Mouse (Mus musculus) liver, embryonic 11.5 days (tissue): ENCODE measurements around the gene Aurkb. TPM values are rescaled to one million over a fixed set of nuclear protein-coding genes. Genes with fewer than 3 reads are reported as not detected.
"Not testable (repeated sequence)": the region's sequence is repeated elsewhere in the genome, so short reads cannot be mapped to it uniquely, and the experiment has no call there.

ENCODE experiments used
- ATAC-seq: fragments of 200-750 bp; cut with Nextera tagmentation; replicated peaks from 2 replicates; pipeline ENCODE4 v1.8.0; 2017; ENCODE audit warnings: moderate number of reproducible peaks, mild to moderate bottlenecking, moderate TSS enrichment, moderate library complexity; ENCODE audit not compliant: low FRiP score
- DNase-seq: peaks from one replicate; pipeline ENCODE4 v3.0.0-alpha.2; 2017; ENCODE audit warnings: low spot score
- H3K27ac ChIP-seq: fragments of 300-500 bp; sonication (generic); 2 replicates; pipeline ENCODE4 v1.5.1; 2014; ENCODE audit warnings: mild to moderate bottlenecking, low read depth, low read length, control low read depth
- H3K27me3 ChIP-seq: fragments of 300-500 bp; sonication (generic); replicated peaks from 2 replicates; pipeline ENCODE4 v1.6.1; 2014; ENCODE audit warnings: low read length, mixed read lengths; ENCODE audit not compliant: control insufficient read depth, insufficient read depth
- H3K36me3 ChIP-seq: fragments of 300-500 bp; sonication (generic); 2 replicates; pipeline ENCODE4 v1.6.1; 2014; ENCODE audit warnings: mild to moderate bottlenecking, low read length, moderate library complexity, mixed read lengths; ENCODE audit not compliant: control insufficient read depth, insufficient read depth
- H3K4me1 ChIP-seq: fragments of 300-500 bp; sonication (generic); replicated peaks from 2 replicates; pipeline ENCODE4 v1.6.1; 2014; ENCODE audit warnings: low read length, mixed read lengths; ENCODE audit not compliant: control insufficient read depth, insufficient read depth
- H3K4me2 ChIP-seq: fragments of 300-500 bp; sonication (generic); 2 replicates; pipeline ENCODE4 v1.6.1; 2014; ENCODE audit warnings: mild to moderate bottlenecking, control low read depth, moderate library complexity
- H3K4me3 ChIP-seq: fragments of 300-500 bp; sonication (generic); 2 replicates; pipeline ENCODE4 v1.5.1; 2014; ENCODE audit warnings: low read depth, low read length, control low read depth
- H3K9ac ChIP-seq: fragments of 300-500 bp; sonication (generic); 2 replicates; pipeline ENCODE4 v1.6.1; 2014; ENCODE audit warnings: low read depth, low read length, control low read depth
- H3K9me3 ChIP-seq: fragments of 300-500 bp; sonication (generic); 2 replicates; pipeline ENCODE4 v1.6.1; 2016; ENCODE audit warnings: low read length, inconsistent platforms, mixed read lengths; ENCODE audit not compliant: control insufficient read depth
- WGBS: fragments of 180-500 bp; shearing (Covaris S2); extraction: QIAGEN DNeasy Blood & Tissue Kit; methylation state at CpG from one replicate; pipeline ENCODE4 v1.1.7; 2014; 5-methylcytosine and 5-hydroxymethylcytosine counted together
- polyA plus RNA-seq: library from polyadenylated mRNA; unstranded; fragments of >200 nt; fragmentation: Nextera tagmentation; extraction: Ambion mirVana; gene quantifications from 2 replicates; pipeline ENCODE4 v1.2.1, GENCODE M21; 2014

Gene Aurkb
- polyA plus RNA-seq, 1 experiment from 2014 or later, result 170 TPM

DNA sequence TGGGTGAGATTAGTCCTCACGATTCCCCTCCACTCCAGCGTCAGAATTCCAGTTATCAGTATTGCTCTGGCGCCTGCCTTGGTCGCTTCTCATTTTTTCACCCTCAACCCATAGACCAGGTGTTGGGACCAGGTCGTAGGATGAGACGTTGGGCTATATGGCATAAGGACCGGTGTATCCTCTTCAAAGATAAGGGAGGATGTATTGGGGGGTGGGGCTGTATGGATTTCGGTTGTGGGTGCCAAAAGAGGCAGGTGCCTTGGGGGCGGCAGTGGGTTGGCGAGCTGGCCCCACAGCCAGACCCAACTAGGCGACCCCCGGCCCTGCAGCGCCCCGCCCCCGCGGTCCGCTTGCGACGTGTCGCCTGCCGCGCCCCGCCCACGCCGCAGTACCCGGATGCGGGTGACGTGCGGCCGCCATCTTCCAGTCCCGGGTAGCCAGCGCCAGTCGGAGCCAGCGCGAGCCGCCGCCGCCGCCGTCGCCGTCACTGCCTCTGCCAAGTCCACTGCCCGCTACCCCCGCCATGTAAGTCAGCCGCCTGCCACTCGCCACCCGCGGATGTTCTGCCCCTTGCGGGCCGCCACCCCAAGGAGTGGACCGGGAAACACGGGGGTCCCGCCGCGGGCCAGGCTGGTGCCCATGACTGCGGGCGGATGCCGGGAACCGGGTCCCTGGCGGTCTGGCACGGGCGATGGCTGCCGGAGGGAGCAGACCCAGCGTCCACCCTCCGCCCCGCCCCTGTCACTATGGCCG lies 42.8 kb downstream of the Aurkb start, which contains the start of gene Vamp2:
Gene Vamp2, plus strand, starts transcription at position 388 of the 753 bp plus-strand sequence.
- Histone ChIP-seq H3K4me3 (peak within 1 kb of the TSS; percentile 91), H3K4me1 (peaks cover 20% of the 10 kb centered on the region), H3K27me3 (no peaks in the 10 kb centered on the region), H3K9me3 (no peaks in the 10 kb centered on the region), H3K9ac (peak within 1 kb of the TSS; percentile 97), H3K36me3 (peaks cover 14% of the 10 kb centered on the region), H3K27ac (peak within 1 kb of the TSS; percentile 89), H3K4me2 (peak within 1 kb of the TSS; percentile 84)
- whole genome bisulfite sequencing, result under 1% methylated on average over 58 of the region's 67 CpGs
- peak; percentile 76 for ATAC-seq
- DNase-seq, result peak; percentile 90

GRCm38 (mm10) chr11:69088856-69089615 lies 43.6 kb downstream of the Aurkb start:
- DNase-seq, result peak; percentile 52
- 7% methylated on average over 25 of the region's 25 CpGs for WGBS
- Histone ChIP-seq H3K36me3 (peaks cover 14% of the 10 kb centered on the region), H3K9me3 (no peaks in the 10 kb centered on the region), H3K27me3 (no peaks in the 10 kb centered on the region), H3K4me2 (peak overlapping the region; percentile 84), H3K4me1 (peaks cover 20% of the 10 kb centered on the region), H3K4me3 (peak overlapping the region; percentile 91), H3K27ac (peak overlapping the region; percentile 89), H3K9ac (peak overlapping the region; percentile 97)
- ATAC-seq, result peak; percentile 74

DNA sequence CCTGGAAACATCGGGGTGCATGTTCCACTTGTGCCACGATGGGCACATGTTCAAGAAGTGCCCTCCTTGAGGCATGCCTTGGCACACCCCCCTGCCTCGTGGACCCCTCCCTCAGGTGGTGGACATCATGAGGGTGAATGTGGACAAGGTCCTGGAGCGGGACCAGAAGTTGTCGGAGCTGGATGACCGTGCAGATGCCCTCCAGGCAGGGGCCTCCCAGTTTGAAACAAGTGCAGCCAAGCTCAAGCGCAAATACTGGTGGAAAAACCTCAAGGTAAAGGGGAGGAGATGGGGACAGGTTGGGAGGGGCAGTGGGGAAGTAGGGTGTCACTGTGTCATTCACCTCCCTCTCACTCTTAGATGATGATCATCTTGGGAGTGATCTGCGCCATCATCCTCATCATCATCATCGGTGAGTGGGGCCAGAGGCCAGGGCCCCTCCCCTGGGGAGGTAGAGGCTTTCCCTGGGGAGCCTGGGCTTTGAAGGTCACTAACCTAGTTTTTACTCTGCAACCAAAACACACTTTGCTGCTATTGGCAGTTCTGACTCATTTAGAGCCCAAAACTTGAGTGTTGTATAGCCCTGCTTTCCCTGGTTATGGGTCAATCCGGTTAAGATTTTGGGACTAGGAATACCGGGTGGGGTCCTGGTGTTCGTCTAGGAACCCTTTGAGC lies 44.3 kb downstream of the Aurkb start:
- peaks cover 14% of the 10 kb centered on the region for H3K36me3 ChIP-seq
- H3K27me3 ChIP-seq, result no peaks in the 10 kb centered on the region
- peak overlapping the region; percentile 97 for H3K9ac ChIP-seq
- no peak for ATAC-seq
- DNase-seq, result no peak
- WGBS, result 86% methylated on average over 12 of the region's 12 CpGs
- peak overlapping the region; percentile 91 for H3K4me3 ChIP-seq
- peaks cover 20% of the 10 kb centered on the region for H3K4me1 ChIP-seq
- peak overlapping the region; percentile 84 for H3K4me2 ChIP-seq
- no peaks in the 10 kb centered on the region for H3K9me3 ChIP-seq
- H3K27ac ChIP-seq, result 0 out of 2 replicates have a peak overlapping the region, but pooled peaks have one; percentile 28

- no peak for DNase-seq
- peaks cover 14% of the 10 kb centered on the region for H3K36me3 ChIP-seq
- no peak for ATAC-seq
- no peak overlapping the region for H3K27ac ChIP-seq
- H3K9ac ChIP-seq, result no peak overlapping the region
- H3K4me2 ChIP-seq, result no peak overlapping the region
- H3K27me3 ChIP-seq, result no peaks in the 10 kb centered on the region
- WGBS, result 78% methylated on average over 6 of the region's 6 CpGs
- no peaks in the 10 kb centered on the region for H3K9me3 ChIP-seq
- H3K4me1 ChIP-seq, result peaks cover 20% of the 10 kb centered on the region
- peak overlapping the region; percentile 91; the same call in 1 of the 2 replicates for H3K4me3 ChIP-seq
Observed at GRCm38 (mm10) chr11:69090367-69090766, 44.9 kb downstream of the Aurkb start.

GRCm38 (mm10) chr11:69091566-69092385 lies 46.3 kb downstream of the Aurkb start:
- Histone ChIP-seq H3K4me2 (no peak overlapping the region), H3K9me3 (no peaks in the 10 kb centered on the region), H3K36me3 (peaks cover 14% of the 10 kb centered on the region), H3K9ac (peak overlapping the region; percentile 16; the same call in 1 of the 2 replicates), H3K27me3 (no peaks in the 10 kb centered on the region), H3K4me3 (no peak overlapping the region), H3K4me1 (peaks cover 30% of the 10 kb centered on the region), H3K27ac (no peak overlapping the region)
- 60% methylated on average over 7 of the region's 7 CpGs for WGBS
- DNase-seq (no peak), ATAC-seq (no peak)

- peak; percentile 73 for DNase-seq
- H3K27ac ChIP-seq, result no peak overlapping the region
- H3K9me3 ChIP-seq, result no peaks in the 10 kb centered on the region
- peaks cover 14% of the 10 kb centered on the region for H3K36me3 ChIP-seq
- ATAC-seq, result no peak
- no peaks in the 10 kb centered on the region for H3K27me3 ChIP-seq
- H3K9ac ChIP-seq, result no peak overlapping the region
- peaks cover 36% of the 10 kb centered on the region for H3K4me1 ChIP-seq
- H3K4me3 ChIP-seq, result no peak overlapping the region
- WGBS, result 3% methylated on average over 3 of the region's 3 CpGs
- H3K4me2 ChIP-seq, result no peak overlapping the region
Observed at GRCm38 (mm10) chr11:69092386-69092751, 46.9 kb downstream of the Aurkb start.

DNA sequence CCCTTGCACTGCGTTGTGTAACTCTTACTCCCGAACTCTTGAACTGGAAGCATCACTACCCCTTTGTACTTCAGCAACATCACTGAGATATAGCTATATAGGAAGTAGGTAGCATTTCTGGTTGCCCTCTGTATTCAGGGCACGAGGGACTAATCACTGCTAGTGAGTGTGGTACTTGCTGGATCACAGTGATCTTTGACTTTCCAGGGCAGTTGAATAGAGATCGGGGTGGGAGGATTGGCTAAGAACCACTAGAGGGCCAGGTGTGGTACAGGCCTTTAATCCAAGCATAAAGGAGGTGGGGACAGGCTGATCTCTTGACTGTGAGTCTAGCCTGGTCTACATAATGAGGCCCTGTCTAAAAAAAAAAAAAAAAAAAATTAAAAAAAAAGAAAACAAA lies 47.4 kb downstream of the Aurkb start:
- Histone ChIP-seq H3K4me3 (no peak overlapping the region), H3K27me3 (no peaks in the 10 kb centered on the region), H3K36me3 (peaks cover 14% of the 10 kb centered on the region), H3K27ac (no peak overlapping the region), H3K9ac (no peak overlapping the region), H3K4me1 (peaks cover 37% of the 10 kb centered on the region), H3K4me2 (no peak overlapping the region), H3K9me3 (no peaks in the 10 kb centered on the region)
- DNase-seq (no peak), ATAC-seq (no peak)
- WGBS, result 83% methylated on average over 4 of the region's 4 CpGs

- DNase-seq, ATAC-seq, H3K4me3 ChIP-seq, H3K27ac ChIP-seq, H3K9ac ChIP-seq, H3K9me3 ChIP-seq, H3K27me3 ChIP-seq, H3K4me2 ChIP-seq: not testable (repeated sequence)
- peaks cover 42% of the 10 kb centered on the region for H3K4me1 ChIP-seq
- H3K36me3 ChIP-seq, result peaks cover 14% of the 10 kb centered on the region
- 90% methylated on average over 7 of the region's 7 CpGs for WGBS
Observed at GRCm38 (mm10) chr11:69093856-69094255, 48.4 kb downstream of the Aurkb start.
